Mouse (Mus musculus) spleen, embryonic (tissue): ENCODE measurements around the gene Pacrg.

ENCODE experiments used
- CTCF ChIA-PET: fragments of 350-600 bp; sonication (Branson Sonifier 250); formaldehyde crosslinking; loops from one replicate; lab custom pipeline; 2022; lab: Charles Lee

Gene Pacrg

GRCm38 (mm10) chr17:10840148-10840707, at the start of gene Pacrg, which contains the start of gene Prkn:
TSS of gene Pacrg (minus strand) at chr17:10840311.
TSS of gene Prkn (plus strand) at chr17:10840384.
- CTCF ChIA-PET: interaction anchor here (0.5 kb wide), 1 partner anchor 1924 kb away, joined by 4 read pairs; no protein-coding TSS in a partner anchor

GRCm38 (mm10) chr17:10887924-10888323, 47.8 kb upstream of the Pacrg start:
- CTCF ChIA-PET: no interaction called here

DNA sequence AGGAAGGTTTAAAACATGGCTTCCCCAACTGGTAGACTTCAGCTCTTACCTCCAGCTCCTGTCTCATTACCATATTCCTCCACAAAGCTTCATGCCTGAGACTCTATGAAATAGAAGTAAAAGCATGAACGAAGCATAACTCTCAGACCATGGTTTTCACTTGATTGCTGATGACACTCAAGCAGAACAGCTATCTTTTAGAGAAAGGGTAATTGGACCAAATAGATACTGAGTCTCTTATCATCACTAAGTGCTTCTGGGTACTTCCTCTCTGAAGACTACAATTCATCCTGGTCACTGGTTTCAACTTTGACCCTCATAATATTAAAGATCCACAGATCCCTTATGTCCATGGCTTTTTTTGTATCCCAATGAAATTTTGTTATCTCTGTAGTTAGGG, 42.1 kb upstream of the Pacrg start:
- CTCF ChIA-PET: no interaction called here

GRCm38 (mm10) chr17:10878986-10879385, 38.9 kb upstream of the Pacrg start:
- CTCF ChIA-PET: no interaction called here

DNA sequence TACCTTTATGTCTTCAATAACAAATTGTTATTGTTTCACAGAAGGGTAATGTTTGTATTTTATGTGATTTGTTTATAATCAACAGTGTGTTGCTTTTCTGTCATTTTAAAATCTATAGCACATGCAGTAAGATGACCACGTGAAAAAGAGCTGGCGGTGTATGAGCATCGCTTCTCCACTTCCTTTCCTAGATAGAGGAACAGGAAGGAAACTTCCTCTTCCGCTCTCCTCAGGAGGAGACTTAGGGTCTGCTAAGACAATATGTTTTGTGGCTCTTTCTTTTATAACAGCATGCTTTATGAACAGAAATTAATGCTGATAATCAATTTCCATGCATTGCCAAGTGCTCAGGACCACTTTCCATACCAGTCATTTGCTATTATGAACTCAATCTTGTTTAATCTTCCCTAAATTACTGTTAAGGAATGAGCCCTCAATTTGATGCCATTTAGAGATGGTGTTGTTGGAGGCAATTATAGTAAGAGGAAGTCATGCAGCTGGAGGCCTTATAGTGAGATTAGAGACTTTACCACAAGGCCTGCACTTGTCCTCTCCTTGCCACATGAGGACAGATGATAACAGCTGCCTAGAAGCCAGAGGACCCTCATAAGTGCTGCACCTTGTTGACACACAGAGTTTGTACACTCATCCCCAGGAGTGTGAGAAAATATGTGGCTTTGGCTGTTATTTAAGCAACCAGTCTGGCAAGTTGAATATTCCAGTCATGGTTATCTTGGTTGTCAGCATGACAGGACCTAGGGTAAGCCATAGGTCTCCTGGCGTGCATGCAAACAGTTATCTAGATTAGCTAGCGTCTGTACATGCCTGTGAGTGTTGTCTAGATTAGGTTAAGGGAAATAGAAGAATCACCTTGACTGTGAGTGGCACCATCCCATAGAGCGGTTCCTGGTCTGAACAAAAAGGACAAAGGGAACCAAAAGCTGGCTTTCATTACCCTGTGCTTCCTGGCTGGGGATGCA, 34.4 kb upstream of the Pacrg start:
- CTCF ChIA-PET: no interaction called here

- CTCF ChIA-PET: no interaction called here
These were observed 14.1 kb upstream of the Pacrg start for GRCm38 (mm10) chr17:10854207-10854606.

GRCm38 (mm10) chr17:10840731-10841201, 655 bp upstream of the Pacrg start:
- CTCF ChIA-PET: no interaction called here

GRCm38 (mm10) chr17:10818971-10819370, 21.1 kb downstream of the Pacrg start:
- CTCF ChIA-PET: no interaction called here

- CTCF ChIA-PET: no interaction called here
These were observed 31.5 kb downstream of the Pacrg start for GRCm38 (mm10) chr17:10808571-10808970.

- CTCF ChIA-PET: interaction anchor here (0.6 kb wide), 1 partner anchor 84 kb away, joined by 4 read pairs; no protein-coding TSS in a partner anchor
These were observed 32.7 kb downstream of the Pacrg start for GRCm38 (mm10) chr17:10807261-10807998.

DNA sequence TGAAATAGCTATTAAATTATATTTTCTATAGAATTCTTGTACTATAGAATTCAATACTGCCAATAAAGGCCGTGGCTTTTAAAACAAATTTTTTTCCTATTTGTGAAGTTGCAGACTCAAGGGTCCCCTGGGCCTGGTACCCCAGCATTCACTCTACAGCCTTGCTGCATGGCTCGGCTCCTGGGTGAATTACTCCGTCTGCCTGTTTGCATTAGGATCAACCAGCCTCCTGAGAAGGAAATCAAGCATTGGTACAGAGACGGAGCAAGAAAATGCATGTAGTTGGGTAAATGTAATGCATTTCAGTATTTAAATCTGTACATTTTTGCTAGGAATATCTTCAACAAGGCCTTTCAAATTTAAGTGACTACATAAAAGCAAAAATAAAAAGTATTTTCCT, 33.4 kb downstream of the Pacrg start:
- CTCF ChIA-PET: no interaction called here

DNA sequence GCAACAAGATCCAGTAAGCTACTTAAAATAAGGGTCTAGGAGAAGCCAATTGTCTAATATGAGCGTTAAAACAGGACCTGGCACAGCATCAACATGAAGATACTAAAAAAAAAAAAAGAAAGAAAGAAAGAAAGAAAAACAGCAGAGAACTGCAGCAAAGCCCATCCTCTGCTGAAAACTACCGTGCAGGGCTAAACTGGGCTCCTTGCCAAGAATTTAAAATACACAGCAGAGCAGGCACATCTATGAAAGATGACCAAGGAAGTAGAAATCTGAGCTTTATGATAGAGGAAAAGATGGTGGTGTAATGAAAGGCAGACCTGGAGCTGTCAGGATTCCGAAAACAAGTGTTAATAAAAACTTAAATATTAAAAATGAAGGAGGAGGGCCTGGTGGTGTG, 48.5 kb downstream of the Pacrg start:
- CTCF ChIA-PET: no interaction called here

DNA sequence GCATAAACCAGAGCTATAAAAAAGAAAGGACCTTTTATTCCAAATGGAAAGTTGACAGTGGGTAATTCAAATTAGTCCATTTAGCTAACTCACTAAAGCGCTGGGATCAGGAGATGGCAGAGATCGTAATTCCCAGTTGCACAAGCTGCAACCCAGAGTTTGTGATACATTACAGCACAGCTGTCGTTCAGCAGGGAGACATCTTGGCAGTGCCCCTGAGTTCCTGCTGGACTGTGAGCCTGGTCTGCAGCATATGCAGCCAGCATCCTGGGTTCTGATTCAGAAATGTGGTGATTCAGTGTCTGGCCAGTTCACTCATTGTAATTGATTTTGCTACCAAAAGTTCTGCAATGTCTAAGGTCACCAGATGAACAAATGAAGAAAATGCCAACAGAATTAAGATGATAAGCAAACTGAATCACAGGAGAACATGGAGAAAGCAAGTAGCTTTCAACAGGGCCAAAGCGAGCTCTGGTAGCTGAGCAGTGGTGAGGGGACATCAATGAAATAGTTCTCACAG, 55.6 kb downstream of the Pacrg start:
- CTCF ChIA-PET: no interaction called here

DNA sequence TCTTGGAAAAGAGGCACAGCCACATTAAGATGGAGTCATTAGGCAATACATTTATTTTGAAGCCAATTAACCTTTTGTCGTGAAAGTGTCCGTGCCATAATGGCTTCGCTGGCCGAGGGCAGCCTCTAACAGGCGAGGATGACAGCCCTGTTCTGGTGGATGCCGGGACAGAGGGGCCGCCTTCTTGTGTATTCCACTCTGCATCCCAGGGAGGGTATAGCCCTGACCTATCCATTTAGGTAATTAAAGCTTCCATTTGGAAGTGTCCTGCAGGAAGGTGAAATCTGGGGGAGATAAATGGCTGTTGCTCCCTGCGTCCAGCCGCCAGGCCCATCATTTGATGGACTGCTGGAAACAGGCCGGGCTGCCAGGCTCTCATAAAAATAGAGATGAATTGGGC, 63.6 kb downstream of the Pacrg start:
- CTCF ChIA-PET: no interaction called here

DNA sequence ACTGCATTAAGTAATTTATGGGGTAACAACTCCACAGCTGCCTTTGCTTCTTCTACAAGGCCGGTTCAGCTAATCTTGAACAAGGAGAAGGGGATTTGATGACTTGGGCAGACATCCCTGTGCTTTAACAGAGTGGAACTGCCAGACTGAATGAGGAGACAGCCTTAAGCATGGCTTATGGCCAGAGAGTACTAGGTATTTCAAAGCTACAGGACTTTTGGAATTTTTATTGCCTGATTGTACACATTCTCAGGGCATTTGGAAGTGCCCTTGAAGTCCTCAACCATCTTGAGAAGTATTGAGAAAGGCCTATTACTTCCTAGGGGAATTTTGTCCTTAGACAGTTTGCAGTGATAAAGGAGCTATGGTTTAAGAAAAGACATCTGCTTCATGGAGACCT, 65.6 kb downstream of the Pacrg start:
- CTCF ChIA-PET: no interaction called here

- CTCF ChIA-PET: no interaction called here
These were observed 67.9 kb downstream of the Pacrg start for GRCm38 (mm10) chr17:10772207-10772606.

DNA sequence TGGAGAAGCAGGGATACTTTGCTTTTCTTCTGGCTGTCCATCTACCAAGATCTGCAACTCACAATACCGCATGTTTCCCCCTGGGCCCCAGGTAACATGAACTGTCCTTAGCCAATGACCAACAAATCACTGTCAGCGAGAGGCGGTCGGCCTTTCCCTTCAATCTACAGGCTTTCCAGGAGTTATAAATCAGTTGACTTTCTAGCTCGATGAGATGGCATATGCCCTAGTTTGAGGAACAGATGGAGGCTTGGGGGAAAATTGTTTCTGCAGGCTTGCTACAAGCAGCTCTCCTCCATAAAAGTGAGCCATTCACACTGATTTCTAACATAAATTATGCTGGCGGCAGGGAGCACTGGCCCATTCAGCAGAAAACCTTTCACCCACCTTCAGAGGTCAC, 70.2 kb downstream of the Pacrg start:
- CTCF ChIA-PET: no interaction called here

- CTCF ChIA-PET: no interaction called here
These were observed 73.2 kb downstream of the Pacrg start for GRCm38 (mm10) chr17:10766735-10767406.

DNA sequence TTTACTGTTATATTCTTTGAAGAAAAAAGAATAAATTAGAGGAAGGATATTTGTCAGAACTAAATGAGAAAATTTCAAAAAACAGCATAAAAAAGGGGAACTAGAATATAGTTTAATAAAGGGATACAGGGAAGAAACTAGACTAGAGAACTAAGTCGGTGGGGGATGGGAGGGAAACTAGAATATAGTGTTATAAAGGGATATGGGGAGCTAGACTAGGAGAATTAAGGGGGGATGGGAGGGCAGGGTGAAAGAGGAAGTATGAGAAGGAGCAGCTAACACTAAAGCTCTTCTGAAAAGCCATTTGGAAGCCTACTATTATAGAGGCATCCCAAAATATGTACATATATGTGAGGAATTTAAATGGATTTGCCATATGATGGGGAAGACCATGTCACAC, 75.8 kb downstream of the Pacrg start:
- CTCF ChIA-PET: no interaction called here

GRCm38 (mm10) chr17:10757455-10757854, 82.7 kb downstream of the Pacrg start:
- CTCF ChIA-PET: no interaction called here
